ENCODE assay signal across 12 mouse cellular contexts in the genomic region with DNA sequence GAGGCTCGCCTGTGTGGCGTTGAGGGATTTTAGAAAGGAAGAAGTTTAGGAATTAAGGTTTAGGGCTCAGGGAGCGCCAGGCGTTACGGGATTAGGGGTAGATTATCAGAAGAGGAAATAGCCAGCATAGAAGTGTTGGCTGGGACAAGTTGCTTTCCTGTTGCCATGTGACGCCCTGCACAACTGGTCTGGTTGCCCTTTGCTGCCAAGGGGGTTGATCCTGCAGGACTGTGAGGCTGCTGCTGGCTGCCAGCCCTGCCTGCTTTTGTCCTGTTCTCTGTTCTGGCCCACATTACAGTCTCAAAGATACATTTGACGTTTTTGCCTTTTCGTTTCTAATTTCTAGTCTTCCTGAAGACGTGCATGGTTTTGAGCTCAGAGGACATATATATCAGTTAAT. TPM values are rescaled to one million over a fixed set of nuclear protein-coding genes. Genes with fewer than 3 reads are reported as not detected.
DNase-seq lines count a peak whose midpoint lies in the region; TF ChIP-seq lines count a peak whose summit lies in the region.
"Had no signal": no experiment of that assay in that cellular context is flagged by ENCODE, and none has a peak within 500 bp of the region (broad histone marks: within the 10 kb centered on the region; RNA-seq: fewer than 3 reads in every experiment).

No protein-coding gene starts in this region.

- H3K79me2 ChIP-seq in heart, adult 2 months (replicated peaks; ENCODE audit: control insufficient read depth, insufficient read depth, low read length): peaks cover 6% of the 10 kb centered on the region

- intact Hi-C loops in heart, adult 2 months (cut with DNase I): no loop called here
- intact Hi-C loops in heart, postnatal 25 days (cut with DNase I): no loop called here
- intact Hi-C loops in heart, postnatal 14 days (cut with DNase I): no loop called here

- peak; percentile 62; the same call in 1 of the 2 replicates for TF ChIP-seq EP300 in heart, adult 2 months (IDR thresholded peaks at IDR 0.05; ENCODE audit: insufficient read depth, low read depth, low read length)

- H3K36me3 ChIP-seq in heart, adult 2 months (ENCODE audit: control insufficient read depth, insufficient read depth, low read length): peaks cover 21% of the 10 kb centered on the region

- H3K4me3 ChIP-seq in heart, adult 2 months: no peak overlapping the region
- H3K4me3 ChIP-seq in lung, adult 2 months (replicated peaks; ENCODE audit: extremely low read depth, low read depth, low read length): no peak overlapping the region
- H3K4me3 ChIP-seq: forebrain, embryonic 15.5 days had no signal

- TF ChIP-seq CTCF in heart, adult 2 months (IDR thresholded peaks at IDR 0.05): no peak
- TF ChIP-seq CTCF in lung, adult 2 months (IDR thresholded peaks at IDR 0.05; ENCODE audit: insufficient read depth, low read length): no peak

- no peak overlapping the region for H3K9ac ChIP-seq in heart, adult 2 months (ENCODE audit: low read depth, low read length)
- H3K9ac ChIP-seq: forebrain, embryonic 15.5 days; lung, embryonic 14.5 days had no signal

- WGBS in heart, adult 2 months: 51% methylated on average over 9 of the region's 9 CpGs
- WGBS in lung, adult 2 months: 69% methylated on average over 9 of the region's 9 CpGs

- peaks cover 12% of the 10 kb centered on the region for H3K4me1 ChIP-seq in heart, adult 2 months (ENCODE audit: control insufficient read depth, insufficient read depth, low read length)
- peaks cover 13% of the 10 kb centered on the region for H3K4me1 ChIP-seq in lung, adult 2 months (ENCODE audit: control insufficient read depth, insufficient read depth, low read length)
- H3K4me1 ChIP-seq: forebrain, embryonic 15.5 days had no signal

- peak overlapping the region; percentile 52 for H3K27ac ChIP-seq in heart, adult 2 months
- H3K27ac ChIP-seq: forebrain, embryonic 15.5 days had no signal

- no peak for TF ChIP-seq POLR2A in heart, adult 2 months (IDR thresholded peaks at IDR 0.05; ENCODE audit: insufficient read depth, low read depth, low read length)
- no peak for TF ChIP-seq POLR2A in lung, adult 2 months (IDR thresholded peaks at IDR 0.05; ENCODE audit: borderline replicate concordance, extremely low read depth, low read depth, low read length)

- no peaks in the 10 kb centered on the region for H3K27me3 ChIP-seq in heart, adult 2 months (ENCODE audit: control insufficient read depth, insufficient read depth, low read length)
- H3K27me3 ChIP-seq: forebrain, embryonic 15.5 days had no signal

- peak in 1 of 2 experiments; percentile 76 for DNase-seq in heart, adult 2 months
- no peak for DNase-seq in heart, postnatal 25 days (ENCODE audit: low spot score)
- DNase-seq in lung, adult 2 months: peak; percentile 45
- DNase-seq in lung, postnatal 14 days: no peak
- peak; percentile 49 to 59 for DNase-seq in heart, postnatal 14 days
- DNase-seq in lung, postnatal 25 days (ENCODE audit: low spot score): peak; percentile 65
- no peak for DNase-seq in frontal cortex, adult 2 months (ENCODE audit: extremely low spot score in 1 of 2, low spot score in 1 of 2)
- no peak for DNase-seq in cerebellum, adult 9-11 months
- DNase-seq: adrenal gland, postnatal 25 days; lung, embryonic 14.5 days; thymus, postnatal 14 days had no signal

RNA-seq across cellular contexts. Expression of gene Tmbim6, which starts 12.5 kb away (rescaled TPM):
- total RNA-seq in heart, adult 2 months (2021): 100 to 1,000 TPM; 207 to 253 TPM
- polyA plus RNA-seq in heart, adult 2 months (2012; rRNA removed): 334 and 409 TPM in 2 replicates
- total RNA-seq in heart, postnatal 25 days (2021): 100 to 1,000 TPM; 207 to 215 TPM
- polyA plus RNA-seq in lung, adult 2 months (2012; rRNA removed): 1,026 and 1,059 TPM in 2 replicates
- 100 to 1,000 TPM; 216 to 219 TPM for total RNA-seq in heart, postnatal 14 days (2021)
- polyA plus RNA-seq in frontal cortex, adult 2 months (2012; rRNA removed): 365 and 368 TPM in 2 replicates

RNA-seq across cellular contexts. Expression of gene Fmnl3, which starts 34.9 kb away (rescaled TPM):
- 10 to 100 TPM; 14.6 to 18.1 TPM for total RNA-seq in heart, adult 2 months (2021)
- 18.6 and 29.3 TPM in 2 replicates for polyA plus RNA-seq in heart, adult 2 months (2012; rRNA removed)
- total RNA-seq in heart, postnatal 25 days (2021): 10 to 100 TPM; 20.1 to 21.1 TPM
- 53.4 and 58.9 TPM in 2 replicates for polyA plus RNA-seq in lung, adult 2 months (2012; rRNA removed)
- 10 to 100 TPM; 29.4 to 29.7 TPM for total RNA-seq in heart, postnatal 14 days (2021)
- polyA plus RNA-seq in frontal cortex, adult 2 months (2012; rRNA removed): 18.5 and 19.9 TPM in 2 replicates

RNA-seq across cellular contexts. Expression of gene Nckap5l, which starts 52.4 kb away (rescaled TPM):
- 1 to 10 TPM; 4.2 to 5.2 TPM for total RNA-seq in heart, adult 2 months (2021)
- 3.5 and 4.5 TPM in 2 replicates for polyA plus RNA-seq in heart, adult 2 months (2012; rRNA removed)
- total RNA-seq in heart, postnatal 25 days (2021): 1 to 10 TPM; 6.4 to 7.6 TPM
- polyA plus RNA-seq in lung, adult 2 months (2012; rRNA removed): 13.0 and 13.4 TPM in 2 replicates
- total RNA-seq in heart, postnatal 14 days (2021): 10 to 100 TPM; 11.2 to 13.6 TPM
- 14.4 and 14.6 TPM in 2 replicates for polyA plus RNA-seq in frontal cortex, adult 2 months (2012; rRNA removed)

Comparison
In these comparisons a context has a peak if more than half of its experiments do, and no peak if none do; other contexts are left out.
1. DNase-seq: peak in lung, adult 2 months (single experiment), heart, postnatal 14 days (2 of 2) and lung, postnatal 25 days (single experiment); none in heart, postnatal 25 days (single experiment), lung, postnatal 14 days (single experiment), frontal cortex, adult 2 months (0 of 2) and cerebellum, adult 9-11 months (single experiment).